Mouse (Mus musculus): ENCODE measurements around the gene Tnfrsf26. TPM values are rescaled to one million over a fixed set of nuclear protein-coding genes. Genes with fewer than 3 reads are reported as not detected.
"Not testable (repeated sequence)": the region's sequence is repeated elsewhere in the genome, so short reads cannot be mapped to it uniquely, and the experiment has no call there.

The Tnfrsf26 gene
- polyA plus RNA-seq (2014; fragmentation: Nextera tagmentation; extraction: Ambion mirVana): 0.07 and 0.08 TPM in 2 replicates

DNA sequence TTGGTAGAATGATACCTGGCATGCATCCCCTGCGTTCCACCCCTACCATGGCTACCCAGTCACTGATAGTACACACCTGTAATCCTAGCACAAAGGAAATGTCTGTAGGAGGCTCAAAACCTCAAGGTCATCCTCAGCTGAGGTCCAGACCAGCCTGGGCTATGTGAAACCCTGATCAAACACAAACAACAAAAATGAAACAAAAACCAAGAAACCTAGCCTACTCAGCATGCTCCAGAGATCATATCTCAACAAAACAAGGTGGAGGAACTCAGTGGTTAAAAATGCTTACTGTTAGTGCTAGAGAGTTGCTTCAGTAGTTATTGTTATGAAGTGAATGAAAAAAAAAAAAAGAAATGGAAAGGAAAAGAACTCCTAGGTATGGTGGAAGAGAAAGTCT lies at the start of gene Tnfrsf26:
Gene Tnfrsf26 (minus strand): TSS at position 183 of the 400 bp plus-strand sequence.
- H3K9ac ChIP-seq (replicated peaks; ENCODE audit: low read length): no peak within 1 kb of the TSS
- no peaks in the 10 kb centered on the region for H3K27me3 ChIP-seq (ENCODE audit: control insufficient read depth, insufficient read depth, low read length)
- no peak within 1 kb of the TSS for H3K4me2 ChIP-seq (ENCODE audit: low read depth, low read length)
- no peak within 1 kb of the TSS for H3K4me3 ChIP-seq (ENCODE audit: low read depth, low read length)
- DNase-seq (ENCODE audit: low spot score) (no peak), ATAC-seq (replicated peaks; ENCODE audit: insufficient number of reproducible peaks, low FRiP score, low TSS enrichment, low read depth) (no peak)
- no peaks in the 10 kb centered on the region for H3K36me3 ChIP-seq (replicated peaks; ENCODE audit: control insufficient read depth, insufficient read depth, low read depth, low read length)
- no peaks in the 10 kb centered on the region for H3K4me1 ChIP-seq (ENCODE audit: control insufficient read depth, insufficient read depth, low read length)
- no peaks in the 10 kb centered on the region for H3K9me3 ChIP-seq (replicated peaks; ENCODE audit: control insufficient read depth, low read length)
- WGBS: 84% methylated on average over 1 of the region's 1 CpGs
- H3K27ac ChIP-seq (replicated peaks; ENCODE audit: low read depth, low read length): no peak within 1 kb of the TSS

DNA sequence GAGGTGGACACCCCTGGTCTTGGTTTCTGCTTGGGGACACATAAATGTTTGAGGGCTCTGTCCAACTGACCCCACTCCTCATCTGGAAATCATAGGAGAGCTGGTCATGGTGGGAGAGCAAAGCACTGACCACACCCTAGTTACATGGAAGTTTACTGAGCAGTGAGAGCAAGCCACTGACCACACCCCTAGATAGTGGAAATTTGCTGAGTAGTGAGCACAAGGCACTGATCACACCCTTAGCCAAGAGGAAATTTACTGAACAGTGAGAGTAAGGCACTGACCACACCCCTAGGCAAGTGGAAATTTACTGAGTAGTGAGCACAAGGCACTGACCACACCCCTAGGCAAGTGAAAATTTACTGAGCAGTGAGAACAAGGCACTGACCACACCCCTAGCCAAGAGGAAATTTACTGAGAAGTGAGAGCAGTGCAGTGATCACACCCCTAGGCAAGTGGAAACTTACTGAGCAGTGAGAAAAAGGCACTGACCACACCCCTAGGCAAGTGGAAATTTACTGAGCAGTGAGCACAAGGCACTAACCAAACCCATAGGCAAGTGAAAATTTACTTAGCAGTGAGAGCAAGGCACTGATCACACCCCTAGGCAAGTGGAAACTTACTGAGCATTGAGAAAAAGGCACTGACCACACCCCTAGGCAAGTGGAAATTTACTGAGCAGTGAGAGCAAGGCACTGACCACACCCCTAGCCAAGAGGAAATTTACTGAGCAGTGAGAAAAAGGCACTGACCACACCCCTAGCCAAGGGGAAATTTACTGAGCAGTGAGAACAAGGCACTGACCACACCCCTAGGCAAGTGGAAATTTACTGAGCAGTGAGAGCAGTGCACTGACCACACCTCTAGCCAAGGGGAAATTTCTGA lies 38.1 kb upstream of the Tnfrsf26 start:
- H3K4me1 ChIP-seq (ENCODE audit: control insufficient read depth, insufficient read depth, low read length): no peaks in the 10 kb centered on the region
- H3K4me3 ChIP-seq (ENCODE audit: low read depth, low read length): no peak overlapping the region
- H3K9ac ChIP-seq (replicated peaks; ENCODE audit: low read length): no peak overlapping the region
- H3K9me3 ChIP-seq (replicated peaks; ENCODE audit: control insufficient read depth, low read length): no peaks in the 10 kb centered on the region
- ATAC-seq (replicated peaks; ENCODE audit: insufficient number of reproducible peaks, low FRiP score, low TSS enrichment, low read depth): no peak
- no peaks in the 10 kb centered on the region for H3K27me3 ChIP-seq (ENCODE audit: control insufficient read depth, insufficient read depth, low read length)
- H3K36me3 ChIP-seq (replicated peaks; ENCODE audit: control insufficient read depth, insufficient read depth, low read depth, low read length): no peaks in the 10 kb centered on the region
- DNase-seq (ENCODE audit: low spot score): no peak
- no peak overlapping the region for H3K4me2 ChIP-seq (ENCODE audit: low read depth, low read length)
- H3K27ac ChIP-seq (replicated peaks; ENCODE audit: low read depth, low read length): no peak overlapping the region

DNA sequence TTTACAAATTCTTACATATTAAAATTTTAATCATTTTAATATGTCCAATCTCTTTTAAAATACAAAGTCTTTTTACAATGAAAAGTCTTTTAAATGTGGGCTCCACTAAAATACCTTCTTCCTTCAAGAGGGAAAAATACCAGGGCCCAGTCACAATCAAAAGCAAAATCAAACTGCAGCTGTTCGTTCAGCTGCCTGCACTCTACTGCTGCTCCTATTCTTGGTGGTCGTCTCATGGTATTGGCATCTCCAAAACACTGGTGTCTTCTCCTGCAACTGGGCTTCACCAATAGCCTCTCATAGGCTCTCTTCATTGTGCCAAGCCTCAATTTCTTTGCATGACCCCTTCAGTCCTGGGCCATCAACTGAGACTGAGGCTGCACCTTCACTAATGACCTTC lies 34.9 kb upstream of the Tnfrsf26 start:
- H3K36me3 ChIP-seq (replicated peaks; ENCODE audit: control insufficient read depth, insufficient read depth, low read depth, low read length): no peaks in the 10 kb centered on the region
- no peaks in the 10 kb centered on the region for H3K9me3 ChIP-seq (replicated peaks; ENCODE audit: control insufficient read depth, low read length)
- 81% methylated on average over 2 of the region's 2 CpGs for WGBS
- H3K4me3 ChIP-seq (ENCODE audit: low read depth, low read length): no peak overlapping the region
- H3K4me1 ChIP-seq (ENCODE audit: control insufficient read depth, insufficient read depth, low read length): no peaks in the 10 kb centered on the region
- H3K27me3 ChIP-seq (ENCODE audit: control insufficient read depth, insufficient read depth, low read length): no peaks in the 10 kb centered on the region
- H3K9ac ChIP-seq (replicated peaks; ENCODE audit: low read length): no peak overlapping the region
- H3K27ac ChIP-seq (replicated peaks; ENCODE audit: low read depth, low read length): no peak overlapping the region
- no peak overlapping the region for H3K4me2 ChIP-seq (ENCODE audit: low read depth, low read length)
- DNase-seq (ENCODE audit: low spot score) (no peak), ATAC-seq (replicated peaks; ENCODE audit: insufficient number of reproducible peaks, low FRiP score, low TSS enrichment, low read depth) (no peak)

DNA sequence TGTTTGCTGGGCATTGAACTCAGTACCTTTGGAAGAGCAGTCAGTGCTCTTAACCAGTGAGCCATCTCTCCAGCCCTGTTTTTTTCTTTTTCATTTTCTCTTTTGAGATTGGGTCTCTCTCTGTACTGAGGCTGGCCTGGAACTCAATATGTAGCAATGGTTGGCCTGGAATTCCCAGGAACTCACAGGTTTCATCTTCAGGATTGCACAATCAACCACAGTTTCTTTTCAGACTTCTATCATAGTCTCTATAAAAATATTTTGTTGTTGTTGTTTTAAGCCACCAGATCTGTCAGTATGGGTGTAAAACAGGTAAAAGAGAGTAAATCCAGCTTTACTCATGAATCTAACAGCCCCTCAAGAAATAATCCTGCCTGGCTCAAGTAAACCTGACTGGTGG lies 32.3 kb upstream of the Tnfrsf26 start:
- H3K4me3 ChIP-seq (ENCODE audit: low read depth, low read length): no peak overlapping the region
- H3K27ac ChIP-seq (replicated peaks; ENCODE audit: low read depth, low read length): no peak overlapping the region
- no peak overlapping the region for H3K9ac ChIP-seq (replicated peaks; ENCODE audit: low read length)
- no peak for ATAC-seq (replicated peaks; ENCODE audit: insufficient number of reproducible peaks, low FRiP score, low TSS enrichment, low read depth)
- H3K4me1 ChIP-seq (ENCODE audit: control insufficient read depth, insufficient read depth, low read length): no peaks in the 10 kb centered on the region
- DNase-seq (ENCODE audit: low spot score): no peak
- H3K4me2 ChIP-seq (ENCODE audit: low read depth, low read length): no peak overlapping the region
- H3K27me3 ChIP-seq (ENCODE audit: control insufficient read depth, insufficient read depth, low read length): no peaks in the 10 kb centered on the region
- H3K9me3 ChIP-seq (replicated peaks; ENCODE audit: control insufficient read depth, low read length): no peaks in the 10 kb centered on the region
- no peaks in the 10 kb centered on the region for H3K36me3 ChIP-seq (replicated peaks; ENCODE audit: control insufficient read depth, insufficient read depth, low read depth, low read length)

DNA sequence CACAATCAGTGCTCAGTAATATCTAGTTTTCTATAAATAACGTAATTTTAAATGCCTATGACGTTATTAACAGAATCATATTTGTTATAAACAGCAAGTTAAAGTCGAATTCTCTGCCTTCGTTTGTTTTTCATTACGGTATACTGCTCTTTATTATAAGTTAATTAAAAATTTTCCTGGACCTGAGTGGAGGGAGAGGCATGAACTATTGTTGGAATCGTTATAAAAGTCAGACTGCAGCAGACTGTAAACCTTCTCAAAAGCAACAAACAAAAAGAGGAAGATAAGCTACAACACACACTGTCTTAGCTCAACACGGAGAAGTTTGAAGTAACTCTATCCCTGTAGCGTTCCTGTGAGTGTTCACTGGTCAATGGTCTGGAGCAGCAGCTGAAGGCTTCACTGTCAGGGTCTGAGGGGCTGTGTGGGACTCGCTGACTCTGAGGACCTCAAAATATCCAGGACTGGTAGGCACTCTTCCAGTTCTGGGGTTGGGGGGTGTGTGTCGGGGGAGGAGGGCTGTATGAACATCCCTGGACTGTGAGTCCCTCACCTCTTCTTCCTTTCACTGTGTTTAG lies 21.3 kb upstream of the Tnfrsf26 start:
- ATAC-seq (replicated peaks; ENCODE audit: insufficient number of reproducible peaks, low FRiP score, low TSS enrichment, low read depth); H3K4me1 ChIP-seq (ENCODE audit: control insufficient read depth, insufficient read depth, low read length); H3K9me3 ChIP-seq (replicated peaks; ENCODE audit: control insufficient read depth, low read length); H3K27ac ChIP-seq (replicated peaks; ENCODE audit: low read depth, low read length); H3K27me3 ChIP-seq (ENCODE audit: control insufficient read depth, insufficient read depth, low read length); H3K9ac ChIP-seq (replicated peaks; ENCODE audit: low read length); DNase-seq (ENCODE audit: low spot score); H3K4me3 ChIP-seq (ENCODE audit: low read depth, low read length); H3K36me3 ChIP-seq (replicated peaks; ENCODE audit: control insufficient read depth, insufficient read depth, low read depth, low read length): not testable (repeated sequence)
- WGBS: 56% methylated on average over 10 of the region's 10 CpGs
- H3K4me2 ChIP-seq (ENCODE audit: low read depth, low read length): peak overlapping the region; percentile 88

DNA sequence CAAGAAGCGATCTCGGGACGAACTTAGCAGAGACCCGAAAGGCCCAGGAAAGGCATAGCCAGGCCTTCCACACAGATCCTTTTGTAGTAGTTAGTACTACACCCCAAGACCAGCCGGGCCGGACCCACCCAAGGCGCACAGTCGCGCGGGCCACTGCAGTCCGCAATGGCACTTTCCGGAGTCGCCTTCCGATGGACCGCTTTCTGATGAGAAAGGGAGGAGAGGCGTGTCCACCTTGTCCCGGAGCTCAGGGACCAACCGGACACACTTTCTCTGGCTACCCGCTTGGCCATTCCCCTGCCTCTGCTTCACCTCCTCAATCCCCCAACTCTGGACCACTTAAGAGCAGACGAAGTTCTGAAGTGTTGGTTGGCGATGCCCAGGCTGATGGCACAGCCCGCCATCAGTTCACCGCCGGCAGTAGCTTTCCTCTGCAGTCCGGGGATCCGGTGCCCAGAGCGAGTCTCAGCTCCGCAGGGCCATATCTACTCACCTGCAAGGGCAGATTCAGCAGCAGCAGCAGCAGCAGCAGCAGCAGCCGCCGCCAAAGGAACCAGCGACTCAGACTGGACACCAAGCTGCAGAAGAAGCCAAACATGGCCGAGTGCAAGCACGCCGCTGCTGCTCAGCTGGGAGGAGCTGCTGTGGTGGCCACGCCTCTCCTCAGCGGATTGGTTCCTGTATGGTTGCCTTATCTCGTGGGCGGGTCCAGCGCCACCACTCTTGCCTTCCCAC lies 20.7 kb upstream of the Tnfrsf26 start, which contains the start of gene Tnfrsf22:
Gene Tnfrsf22 (minus strand): TSS at position 628 of the 735 bp plus-strand sequence.
- Histone ChIP-seq H3K4me3 (ENCODE audit: low read depth, low read length) (peak within 1 kb of the TSS; percentile 66), H3K36me3 (replicated peaks; ENCODE audit: control insufficient read depth, insufficient read depth, low read depth, low read length) (no peaks in the 10 kb centered on the region), H3K4me2 (ENCODE audit: low read depth, low read length) (peak within 1 kb of the TSS; percentile 88), H3K9ac (replicated peaks; ENCODE audit: low read length) (peak within 1 kb of the TSS; percentile 68), H3K27me3 (ENCODE audit: control insufficient read depth, insufficient read depth, low read length) (no peaks in the 10 kb centered on the region), H3K4me1 (ENCODE audit: control insufficient read depth, insufficient read depth, low read length) (no peaks in the 10 kb centered on the region), H3K27ac (replicated peaks; ENCODE audit: low read depth, low read length) (no peak within 1 kb of the TSS), H3K9me3 (replicated peaks; ENCODE audit: control insufficient read depth, low read length) (no peaks in the 10 kb centered on the region)
- WGBS: 3% methylated on average over 39 of the region's 39 CpGs
- DNase-seq (ENCODE audit: low spot score): peak; percentile 91
- peak; percentile 94 for ATAC-seq (replicated peaks; ENCODE audit: insufficient number of reproducible peaks, low FRiP score, low TSS enrichment, low read depth)

DNA sequence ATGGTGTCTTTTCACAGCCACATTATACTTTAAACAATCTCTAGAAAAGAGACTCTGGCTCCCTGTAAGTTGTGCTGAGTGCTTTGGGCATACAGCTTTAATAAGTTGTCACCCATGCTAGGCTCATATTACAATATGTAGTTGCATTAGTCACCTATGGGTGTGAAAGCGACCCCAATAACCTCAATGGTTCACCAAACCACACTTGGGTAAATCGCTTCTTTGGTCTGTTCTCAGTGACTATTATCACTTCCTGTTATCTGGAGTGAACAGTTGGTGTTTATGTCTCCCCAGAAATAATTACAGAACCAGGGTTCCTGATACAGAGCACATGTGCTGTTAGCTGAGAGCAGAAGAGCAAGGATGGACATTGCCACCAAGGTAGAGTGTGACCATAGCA lies 15.4 kb upstream of the Tnfrsf26 start:
- ATAC-seq (replicated peaks; ENCODE audit: insufficient number of reproducible peaks, low FRiP score, low TSS enrichment, low read depth); H3K4me2 ChIP-seq (ENCODE audit: low read depth, low read length); H3K27me3 ChIP-seq (ENCODE audit: control insufficient read depth, insufficient read depth, low read length); H3K4me3 ChIP-seq (ENCODE audit: low read depth, low read length); H3K36me3 ChIP-seq (replicated peaks; ENCODE audit: control insufficient read depth, insufficient read depth, low read depth, low read length); H3K27ac ChIP-seq (replicated peaks; ENCODE audit: low read depth, low read length); H3K9ac ChIP-seq (replicated peaks; ENCODE audit: low read length); H3K9me3 ChIP-seq (replicated peaks; ENCODE audit: control insufficient read depth, low read length); DNase-seq (ENCODE audit: low spot score); H3K4me1 ChIP-seq (ENCODE audit: control insufficient read depth, insufficient read depth, low read length): not testable (repeated sequence)
- WGBS: 88% methylated on average over 2 of the region's 2 CpGs

DNA sequence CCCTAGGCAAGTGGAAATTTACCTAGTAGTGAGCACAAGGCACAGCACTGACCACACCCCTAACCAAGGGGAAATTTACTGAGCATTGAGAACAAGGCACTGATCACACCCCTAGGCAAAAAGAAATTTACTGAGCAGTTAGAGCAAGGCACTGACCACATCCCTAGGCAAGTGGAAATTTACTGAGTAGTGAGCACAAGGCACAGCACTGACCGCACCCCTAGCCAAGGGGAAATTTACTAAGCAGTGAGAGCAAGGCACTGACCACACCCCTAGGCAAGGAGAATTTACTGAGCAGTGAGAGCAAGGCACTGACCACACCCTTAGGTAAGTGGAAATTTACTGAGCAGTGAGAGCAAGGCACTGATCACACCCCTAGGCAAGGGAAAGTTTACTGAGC lies 8.2 kb upstream of the Tnfrsf26 start:
- Histone ChIP-seq H3K9me3 (replicated peaks; ENCODE audit: control insufficient read depth, low read length) (no peaks in the 10 kb centered on the region), H3K4me2 (ENCODE audit: low read depth, low read length) (no peak overlapping the region), H3K27ac (replicated peaks; ENCODE audit: low read depth, low read length) (no peak overlapping the region), H3K4me3 (ENCODE audit: low read depth, low read length) (no peak overlapping the region), H3K27me3 (ENCODE audit: control insufficient read depth, insufficient read depth, low read length) (no peaks in the 10 kb centered on the region), H3K9ac (replicated peaks; ENCODE audit: low read length) (no peak overlapping the region), H3K4me1 (ENCODE audit: control insufficient read depth, insufficient read depth, low read length) (no peaks in the 10 kb centered on the region), H3K36me3 (replicated peaks; ENCODE audit: control insufficient read depth, insufficient read depth, low read depth, low read length) (no peaks in the 10 kb centered on the region)
- no peak for ATAC-seq (replicated peaks; ENCODE audit: insufficient number of reproducible peaks, low FRiP score, low TSS enrichment, low read depth)
- no peak for DNase-seq (ENCODE audit: low spot score)
- WGBS: 95% methylated on average over 1 of the region's 1 CpGs

Data from embryonic facial prominence, embryonic 11.5 days (tissue).